Mouse (Mus musculus) frontal cortex, adult 2 months (tissue): ENCODE results near the gene Shprh. TPM values are rescaled to one million over a fixed set of nuclear protein-coding genes. Genes with fewer than 3 reads are reported as not detected.
"Not testable (repeated sequence)": the region's sequence is repeated elsewhere in the genome, so short reads cannot be mapped to it uniquely, and the experiment has no call there.

Experiments used
- DNase-seq, 2 experiments: peaks; one replicate each; pipeline ENCODE4 v3.0.0; 2022; ENCODE audit warnings: low spot score in 1 of 2; ENCODE audit errors: extremely low spot score in 1 of 2
- polyA plus RNA-seq: library from polyadenylated mRNA; depleted of rRNA; stranded (reverse); fragments of >200 nt; gene quantifications from 2 replicates; pipeline ENCODE4 v1.2.3, GENCODE M21; 2012; rRNA removed

Gene Shprh
- polyA plus RNA-seq, 1 experiment: 16.1 TPM

DNA sequence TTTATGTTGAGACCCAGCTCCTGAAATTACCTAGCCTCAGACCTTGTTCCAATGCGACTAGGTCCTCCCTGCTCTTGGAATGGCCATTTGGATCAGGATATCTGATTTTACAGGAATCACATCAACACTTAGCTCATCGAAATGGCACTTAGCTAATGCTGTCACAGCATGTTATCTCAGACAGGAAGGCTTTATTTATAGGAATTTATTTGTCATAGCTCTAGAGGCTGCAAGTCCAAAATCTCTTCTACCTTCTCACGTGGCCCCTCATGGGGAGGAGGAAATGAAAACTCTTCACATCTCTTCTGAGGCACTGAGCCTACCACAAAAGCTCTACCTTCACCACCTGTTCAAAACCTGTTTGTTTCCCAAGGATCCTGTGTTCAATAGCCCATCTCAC is 84.0 kb downstream of the Shprh start:
- DNase-seq: no peak

DNA sequence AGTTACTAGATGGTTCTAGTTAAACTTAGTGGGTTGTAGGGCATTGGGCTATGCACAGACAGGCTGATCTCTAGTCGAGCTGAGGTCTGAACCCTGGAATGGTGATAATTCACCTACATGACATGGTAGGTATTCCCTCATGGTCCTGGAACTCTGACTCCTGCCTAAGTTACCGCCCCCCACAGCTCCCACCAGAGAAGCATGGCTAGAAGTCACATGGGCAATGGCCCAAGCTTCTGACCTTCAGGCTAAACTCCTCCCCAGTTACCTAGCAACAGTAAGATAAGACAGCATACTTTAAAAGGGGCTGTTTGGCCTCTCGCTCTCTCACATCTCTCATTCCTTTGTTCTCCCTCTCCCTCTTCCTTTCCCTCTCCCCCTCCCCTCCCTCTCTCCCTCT is 93.8 kb downstream of the Shprh start:
- not testable (repeated sequence) for DNase-seq

DNA sequence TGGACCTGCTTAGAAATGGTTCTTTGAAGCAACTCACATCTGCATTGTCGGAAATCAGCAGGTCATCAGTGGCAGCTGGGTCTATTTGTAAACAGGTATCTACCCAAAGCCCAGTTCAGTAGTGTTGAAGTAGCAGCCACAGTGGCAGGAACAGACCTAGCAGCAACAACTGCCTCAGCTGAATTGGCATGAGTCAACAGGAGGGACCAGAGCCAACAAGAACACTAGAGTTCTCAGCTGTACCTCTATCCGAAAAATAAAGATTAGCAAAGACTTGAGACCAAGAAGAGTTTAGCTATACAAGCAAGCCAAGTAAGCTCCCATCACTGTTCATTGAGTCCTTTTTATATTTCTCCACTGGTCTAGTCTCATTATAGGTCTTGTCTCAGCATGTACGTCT is 99.0 kb downstream of the Shprh start:
- no peak for DNase-seq

DNA sequence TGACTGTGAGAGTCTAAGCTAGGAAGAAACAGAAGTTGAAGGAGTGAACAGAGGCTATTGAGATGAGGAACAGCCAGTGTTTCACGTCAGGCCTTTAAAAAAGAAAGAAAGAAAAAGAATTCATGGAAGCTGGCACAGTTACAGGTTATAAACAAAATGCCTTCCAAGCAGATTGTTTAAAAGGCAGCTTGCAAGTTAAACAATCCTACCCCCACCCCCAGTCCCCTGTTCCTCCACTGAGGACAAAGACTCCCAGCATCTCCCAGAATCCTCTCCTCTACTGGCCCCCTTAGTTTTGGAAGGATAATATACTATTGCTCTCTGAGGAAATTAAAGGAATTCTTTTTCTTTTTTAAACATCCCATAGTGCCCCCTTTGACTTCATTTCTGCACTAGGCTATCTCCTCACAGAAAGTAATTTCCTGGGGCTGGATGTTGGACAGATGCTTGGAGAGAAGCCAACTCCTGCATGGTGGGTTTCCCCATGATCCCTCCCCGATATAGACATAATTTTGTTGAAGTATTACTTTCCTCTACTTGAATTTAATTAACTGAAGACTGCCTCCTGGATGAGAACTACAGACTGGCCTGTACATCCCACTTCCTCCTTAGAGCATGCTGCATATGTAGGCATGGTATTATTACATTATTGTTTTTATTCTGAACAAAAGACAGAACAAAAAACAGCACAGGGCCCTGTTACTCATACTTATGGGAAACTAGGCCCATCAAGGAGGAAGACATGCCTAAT is 101.2 kb downstream of the Shprh start:
- DNase-seq: no peak

DNA sequence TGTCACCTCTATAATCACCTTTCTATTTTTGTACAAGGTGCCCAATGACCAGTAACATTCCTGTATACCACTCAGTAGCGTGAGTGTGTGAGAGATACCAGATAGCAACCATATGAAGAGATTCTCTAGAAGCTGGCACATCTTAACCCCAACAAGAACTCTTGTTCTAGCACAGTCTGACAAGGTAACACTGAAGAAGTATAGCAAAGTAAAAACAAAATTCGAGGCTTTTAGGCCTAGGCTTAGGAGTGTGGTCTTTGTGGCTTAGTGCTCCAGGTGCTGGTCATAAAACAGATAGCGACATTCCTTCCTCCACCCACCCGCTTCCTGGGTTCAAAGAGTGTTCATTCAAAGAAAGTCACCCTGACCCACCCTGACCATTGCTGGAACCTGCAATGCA is 104.4 kb downstream of the Shprh start:
- DNase-seq: not testable (repeated sequence)

DNA sequence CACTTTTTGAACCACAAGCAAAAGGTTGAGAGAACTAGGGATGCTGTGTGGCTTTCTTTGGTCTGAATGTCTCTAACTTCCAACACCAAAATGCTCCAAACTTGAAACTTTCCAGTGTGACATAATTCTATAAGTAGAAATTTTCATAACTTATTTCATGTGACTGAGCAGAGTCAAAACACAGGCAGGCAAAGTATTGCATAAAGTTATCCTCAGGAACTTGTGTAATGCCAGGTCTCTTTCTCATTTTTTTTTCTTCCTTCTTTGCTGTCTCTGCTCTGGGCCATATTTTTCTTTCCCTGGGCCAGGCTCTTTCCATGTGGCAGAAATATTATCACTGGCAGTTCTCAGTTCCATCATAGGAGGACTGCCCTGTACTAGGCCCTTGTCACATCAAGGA is 110.9 kb downstream of the Shprh start:
- no peak for DNase-seq

DNA sequence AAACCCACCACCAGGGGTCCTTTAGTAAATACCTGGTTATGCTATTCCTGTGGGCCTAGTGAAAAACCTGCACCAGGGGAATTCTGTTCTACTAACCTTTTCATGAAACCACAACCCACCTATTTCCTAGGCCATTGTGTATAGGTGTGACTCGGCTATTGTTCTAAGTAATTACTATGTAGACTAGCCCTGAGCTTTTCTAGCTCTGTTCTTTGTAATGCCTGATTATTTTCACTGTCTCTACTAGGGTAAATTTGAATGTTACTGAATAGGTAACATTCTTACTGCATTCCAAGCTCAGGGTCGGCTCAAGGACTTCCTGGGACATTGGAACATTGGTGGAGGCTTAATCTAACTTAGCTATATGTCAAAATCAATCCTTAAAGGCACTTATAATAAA is 113.1 kb downstream of the Shprh start:
- DNase-seq: not testable (repeated sequence)

DNA sequence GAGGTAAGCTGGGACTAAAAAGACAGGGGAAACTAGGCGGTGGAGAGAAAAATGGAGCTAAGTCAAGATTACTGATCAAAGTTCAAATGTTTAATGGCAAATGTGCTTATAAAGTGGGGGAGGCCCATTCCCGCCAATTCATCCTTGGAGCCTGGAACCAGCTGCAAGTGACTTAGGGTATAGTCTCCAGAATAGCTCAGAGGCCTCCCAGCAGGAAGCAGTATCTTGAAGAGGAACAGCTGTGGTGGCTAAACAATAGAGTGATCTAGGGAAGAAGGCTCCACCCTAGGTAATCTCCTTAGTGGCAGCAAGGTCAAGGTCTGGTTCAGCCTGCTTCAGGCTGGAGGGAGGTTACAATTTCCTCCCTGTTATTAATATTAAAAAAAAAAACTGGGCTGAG is 114.6 kb downstream of the Shprh start:
- DNase-seq: not testable (repeated sequence)

Other genes with a start within 250 kb of the Shprh start
- gene Grm1, start 67.1 kb upstream of the Shprh start, polyA plus RNA-seq: 23.9 and 27.5 TPM in 2 replicates
- 5.8 TPM in 2 replicates for gene Fbxo30, start 131.9 kb downstream of the Shprh start, polyA plus RNA-seq
- gene Epm2a, start 194.0 kb downstream of the Shprh start, polyA plus RNA-seq: 22.6 and 24.7 TPM in 2 replicates